Mouse (Mus musculus) frontal cortex, adult (tissue): ENCODE data around the gene Gm44973.
"Not testable (repeated sequence)": the region's sequence is repeated elsewhere in the genome, so short reads cannot be mapped to it uniquely, and the experiment has no call there.

Experiments used
- ATAC-seq: cut with Nextera tagmentation; 2 replicates; pipeline ENCODE4 v1.9.2; 2017; ENCODE audit warnings: mild to moderate bottlenecking, moderate library complexity, mixed read lengths; ENCODE audit not compliant: low TSS enrichment

The Gm44973 gene

DNA sequence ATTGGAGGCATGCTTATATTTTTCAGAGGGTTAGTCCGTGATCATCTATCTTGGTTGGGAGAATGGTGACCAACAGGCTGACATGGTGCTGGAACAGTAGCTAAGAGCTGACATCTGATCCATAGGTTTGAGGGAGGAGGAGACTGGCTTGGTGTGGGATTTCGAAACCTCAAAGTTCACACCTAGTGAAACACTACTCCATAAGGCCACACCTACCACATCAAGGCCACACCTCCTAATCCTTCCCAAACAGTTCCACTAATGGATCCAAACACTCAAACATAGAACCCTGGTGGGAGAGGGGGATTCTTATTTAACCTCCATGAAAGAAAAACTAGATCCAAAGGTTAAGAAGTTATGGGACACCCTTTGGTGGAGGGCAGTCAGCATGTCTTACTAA, 1.6 kb downstream of the Gm44973 start:
- ATAC-seq = no peak

DNA sequence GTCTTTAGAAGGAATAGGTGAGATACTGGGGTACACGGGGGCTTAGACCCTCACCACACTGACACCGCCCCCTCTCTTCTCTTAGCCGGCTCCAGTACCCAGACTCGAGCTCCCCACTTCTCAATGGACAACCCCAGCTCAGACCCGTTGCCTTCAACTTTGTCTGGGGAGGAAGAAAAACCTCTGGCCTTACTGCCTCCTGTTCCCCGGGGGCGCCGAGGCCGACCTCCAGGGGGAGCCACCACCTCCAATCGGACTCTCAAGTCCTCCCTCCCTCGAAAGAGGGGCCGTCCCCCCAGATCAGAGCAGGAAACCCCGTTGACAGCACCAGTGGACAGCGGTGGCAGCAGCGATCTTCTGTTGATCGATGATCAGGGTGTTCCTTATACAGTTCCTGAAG, 2.1 kb downstream of the Gm44973 start:
- no peak for ATAC-seq

DNA sequence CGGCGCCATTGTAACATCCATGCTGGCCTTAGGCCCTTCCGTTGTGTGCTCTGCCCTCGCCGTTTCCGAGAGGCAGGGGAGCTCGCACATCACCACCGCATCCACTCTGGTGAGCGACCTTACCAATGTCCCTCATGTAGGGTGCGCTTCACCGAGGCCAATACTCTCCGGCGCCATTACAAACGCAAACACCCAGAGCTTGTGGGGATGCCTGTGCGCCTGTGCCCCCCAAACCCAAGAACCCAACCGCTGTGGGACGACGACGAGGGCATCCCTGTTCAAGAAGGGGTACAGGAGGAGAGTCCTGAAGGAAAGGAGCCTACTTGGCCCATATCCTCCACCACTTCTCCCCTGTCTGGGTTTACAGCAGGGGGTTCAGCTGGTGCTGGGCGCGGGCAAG, 2.6 kb downstream of the Gm44973 start:
- ATAC-seq = no peak

DNA sequence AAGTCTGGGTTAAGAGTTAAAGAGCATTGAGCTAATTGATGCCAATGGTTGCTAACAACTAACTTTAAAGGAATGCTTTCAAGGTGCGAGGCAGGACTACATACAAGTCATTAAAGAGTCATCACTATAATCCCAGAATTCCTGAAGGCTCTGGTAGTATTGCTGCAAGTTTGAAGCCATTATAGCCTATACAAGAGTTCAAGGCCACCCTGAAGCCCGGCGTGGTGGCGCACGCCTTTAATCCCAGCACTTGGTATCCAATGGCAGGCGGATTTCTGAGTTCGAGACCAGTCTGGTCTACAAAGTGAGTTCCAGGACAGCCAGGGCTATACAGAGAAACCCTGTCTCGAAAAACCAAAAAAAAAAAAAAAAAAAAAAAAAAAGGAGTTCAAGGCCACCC, 4.3 kb downstream of the Gm44973 start:
- not testable (repeated sequence) for ATAC-seq

DNA sequence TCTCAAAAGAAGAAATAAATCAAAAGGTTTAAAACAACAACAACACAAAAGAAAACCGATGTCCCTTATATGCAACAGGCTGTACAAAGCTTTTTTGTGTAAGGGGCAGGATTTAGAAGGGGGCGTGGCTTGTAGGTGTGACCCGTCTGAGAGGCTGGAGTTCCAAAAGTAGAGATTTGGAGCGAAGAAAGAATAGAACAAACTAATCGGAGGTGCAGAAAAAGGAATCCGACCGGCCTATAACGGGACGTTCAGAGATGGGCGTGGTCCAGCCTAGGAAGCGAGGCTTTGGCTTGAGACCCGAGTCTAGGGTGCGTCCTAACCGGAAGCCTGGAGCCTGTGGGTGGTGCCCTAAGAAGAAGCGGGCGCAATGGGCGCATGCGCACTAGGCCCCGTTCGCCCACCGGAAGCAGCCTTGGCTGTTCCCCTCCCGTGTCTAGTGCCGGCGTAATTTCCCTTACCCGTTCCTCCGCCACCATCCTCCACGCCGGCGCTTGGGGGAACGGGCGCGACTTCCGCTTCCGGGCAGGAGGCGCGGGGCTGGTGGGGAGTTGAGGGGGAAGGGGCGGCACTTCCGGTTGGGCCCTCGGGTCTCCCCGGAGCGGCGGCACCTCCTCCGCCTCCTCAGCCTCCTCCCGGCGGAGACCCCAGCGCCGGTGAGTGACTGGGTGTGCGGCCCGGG, 4.8 kb downstream of the Gm44973 start, which contains the start of the genes Zfp865 and Ccdc106:
Zfp865 (plus strand) TSS at position 377 of the 682 bp plus-strand sequence.
Ccdc106 (plus strand) TSS at position 554 of the 682 bp plus-strand sequence.
- peak; percentile 92 for ATAC-seq

DNA sequence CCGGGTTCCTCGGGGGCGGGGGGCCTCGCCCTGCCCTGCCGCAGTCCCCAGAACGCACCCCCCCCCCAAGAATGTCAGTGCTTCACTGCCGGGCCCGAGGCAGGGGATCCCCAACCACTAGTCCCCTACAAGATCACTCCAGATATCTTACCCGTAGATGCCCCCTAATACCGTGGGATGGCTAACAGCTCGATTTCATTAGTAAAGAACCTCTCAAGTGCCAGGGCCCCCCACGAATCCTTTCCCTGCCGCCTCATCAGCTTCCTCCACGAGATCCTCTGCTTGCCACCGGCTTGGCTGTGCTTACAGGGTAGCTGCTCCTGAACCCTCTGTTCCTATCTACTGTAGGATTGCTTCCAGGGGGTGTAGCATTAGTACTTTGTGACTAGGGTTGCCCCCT, 5.4 kb downstream of the Gm44973 start:
- peak; percentile 2; the same call in 1 of the 2 replicates for ATAC-seq

DNA sequence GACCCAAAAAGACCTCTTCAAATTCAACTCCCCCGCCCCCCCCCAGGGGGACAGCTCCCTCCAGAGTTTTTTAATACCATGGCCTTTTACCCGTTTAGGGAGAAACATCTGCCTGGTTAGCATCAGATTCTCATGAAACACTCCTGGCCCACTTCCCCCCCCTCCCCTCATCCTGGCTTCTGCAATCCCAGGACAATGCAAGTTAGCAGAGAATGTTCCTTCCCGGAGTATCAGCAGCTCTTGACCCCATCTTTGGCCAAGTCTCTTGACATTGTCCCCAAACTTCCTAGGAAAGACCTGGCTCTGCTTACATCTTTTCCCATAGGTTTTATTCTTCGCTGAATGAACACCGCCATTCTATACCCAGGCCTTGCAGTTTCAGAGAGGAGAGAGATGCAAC, 5.9 kb downstream of the Gm44973 start:
- ATAC-seq = no peak

DNA sequence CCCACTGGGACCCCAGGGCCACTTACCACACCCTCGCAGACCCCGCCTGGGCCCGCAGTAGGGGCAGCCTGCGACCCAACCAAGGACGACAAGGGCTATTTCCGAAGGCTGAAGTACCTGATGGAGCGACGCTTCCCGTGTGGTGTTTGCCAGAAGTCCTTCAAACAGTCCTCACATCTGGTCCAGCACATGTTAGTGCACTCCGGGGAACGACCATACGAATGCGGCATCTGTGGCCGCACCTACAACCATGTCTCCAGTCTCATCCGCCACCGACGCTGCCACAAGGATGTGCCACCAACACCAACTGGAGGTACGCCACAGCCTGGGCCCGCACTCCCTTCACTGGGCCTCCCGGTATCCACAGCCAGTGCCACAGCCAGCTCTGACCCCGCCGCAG, 14.2 kb downstream of the Gm44973 start:
- no peak for ATAC-seq

DNA sequence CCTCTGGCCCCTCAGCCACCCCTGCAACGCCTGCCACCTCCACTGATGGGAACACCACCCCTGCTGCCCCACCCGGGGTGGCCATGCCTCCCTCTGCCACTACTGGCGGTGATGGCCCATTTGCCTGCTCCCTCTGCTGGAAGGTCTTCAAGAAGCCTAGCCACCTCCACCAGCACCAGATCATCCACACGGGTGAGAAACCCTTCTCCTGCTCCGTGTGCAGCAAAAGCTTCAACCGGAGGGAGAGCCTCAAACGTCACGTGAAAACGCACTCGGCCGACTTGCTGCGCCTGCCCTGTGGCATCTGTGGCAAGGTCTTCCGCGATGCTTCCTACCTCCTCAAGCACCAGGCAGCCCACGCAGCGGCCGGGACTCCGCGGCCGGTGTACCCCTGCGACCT, 14.7 kb downstream of the Gm44973 start:
- ATAC-seq = no peak

DNA sequence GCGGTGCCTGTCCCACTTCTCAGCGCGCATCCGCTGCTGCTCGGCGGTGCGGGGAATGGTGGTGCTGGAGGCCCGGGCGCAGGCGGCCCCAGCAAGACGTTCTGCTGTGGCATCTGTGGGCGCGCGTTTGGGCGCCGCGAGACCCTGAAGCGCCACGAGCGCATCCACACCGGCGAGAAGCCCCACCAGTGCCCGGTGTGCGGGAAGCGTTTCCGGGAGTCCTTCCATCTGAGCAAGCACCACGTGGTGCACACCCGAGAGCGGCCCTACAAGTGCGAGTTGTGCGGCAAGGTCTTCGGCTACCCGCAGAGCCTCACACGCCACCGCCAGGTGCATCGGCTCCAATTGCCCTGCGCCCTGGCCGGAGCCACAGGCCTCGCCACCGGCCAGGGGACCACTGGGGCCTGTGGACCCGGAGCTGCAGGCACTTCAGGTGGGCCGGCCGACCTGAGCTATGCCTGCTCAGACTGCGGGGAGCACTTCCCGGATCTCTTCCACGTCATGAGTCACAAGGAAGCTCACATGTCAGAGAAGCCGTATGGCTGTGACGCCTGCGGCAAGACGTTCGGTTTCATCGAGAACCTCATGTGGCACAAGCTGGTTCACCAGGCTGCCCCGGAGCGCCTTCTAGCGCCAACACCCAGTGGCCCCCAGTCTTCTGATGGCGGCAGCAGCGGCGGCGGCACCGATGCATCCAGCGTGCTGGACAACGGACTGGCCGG, 15.4 kb downstream of the Gm44973 start:
- ATAC-seq = no peak

DNA sequence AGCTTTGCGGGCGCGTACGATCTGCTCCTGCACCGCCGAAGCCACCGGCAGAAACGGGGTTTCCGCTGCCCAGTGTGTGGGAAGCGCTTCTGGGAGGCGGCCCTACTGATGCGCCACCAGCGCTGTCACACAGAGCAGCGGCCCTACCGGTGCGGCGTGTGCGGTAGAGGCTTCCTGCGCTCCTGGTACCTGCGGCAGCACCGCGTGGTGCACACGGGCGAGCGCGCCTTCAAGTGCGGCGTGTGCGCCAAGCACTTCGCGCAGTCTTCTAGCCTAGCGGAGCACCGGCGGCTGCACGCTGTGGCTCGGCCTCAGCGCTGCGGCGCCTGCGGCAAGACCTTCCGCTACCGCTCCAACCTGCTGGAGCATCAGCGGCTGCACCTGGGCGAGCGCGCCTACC, 16.2 kb downstream of the Gm44973 start:
- no peak for ATAC-seq

DNA sequence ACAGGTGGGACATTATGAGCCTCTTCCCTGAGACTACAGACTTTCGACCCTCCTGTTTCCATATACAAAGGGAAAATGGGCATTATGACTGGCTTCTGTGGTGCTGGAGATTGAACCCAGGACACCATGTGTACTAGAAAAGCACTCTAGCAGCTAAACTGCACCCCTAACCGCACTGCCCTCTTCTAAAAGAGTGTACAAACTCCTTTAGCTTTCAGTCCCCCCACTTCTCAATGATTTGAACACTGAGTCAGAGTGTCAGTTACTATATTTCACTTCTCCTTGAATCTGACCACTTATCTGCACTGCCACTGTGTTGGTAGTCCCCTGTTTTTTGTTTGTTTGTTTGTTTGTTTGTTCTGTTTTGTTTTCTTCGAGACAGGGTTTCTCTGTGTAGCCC, 18.5 kb downstream of the Gm44973 start, which contains the start of gene 4632433K11Rik:
4632433K11Rik (plus strand) TSS at position 301 of the 400 bp plus-strand sequence.
- no peak for ATAC-seq

DNA sequence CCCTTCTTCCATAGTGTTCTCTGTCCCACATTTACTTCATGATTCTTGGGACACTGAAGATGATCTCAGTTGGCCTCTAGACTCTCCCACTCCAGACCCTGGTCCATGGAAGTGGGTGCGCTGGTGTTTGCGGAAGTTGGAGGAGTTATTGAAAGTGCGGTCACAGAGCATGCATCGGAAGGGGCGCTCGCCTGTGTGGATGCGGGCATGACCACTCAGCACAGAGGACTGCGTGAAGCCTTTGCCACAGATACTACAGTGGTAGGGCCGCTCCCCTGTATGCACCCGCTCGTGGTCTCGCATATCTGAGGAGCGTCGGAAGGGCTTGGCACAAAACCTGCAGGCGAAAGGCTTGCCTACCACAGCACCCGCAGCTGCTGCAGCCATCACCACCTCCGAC, 20.3 kb downstream of the Gm44973 start:
- no peak for ATAC-seq

DNA sequence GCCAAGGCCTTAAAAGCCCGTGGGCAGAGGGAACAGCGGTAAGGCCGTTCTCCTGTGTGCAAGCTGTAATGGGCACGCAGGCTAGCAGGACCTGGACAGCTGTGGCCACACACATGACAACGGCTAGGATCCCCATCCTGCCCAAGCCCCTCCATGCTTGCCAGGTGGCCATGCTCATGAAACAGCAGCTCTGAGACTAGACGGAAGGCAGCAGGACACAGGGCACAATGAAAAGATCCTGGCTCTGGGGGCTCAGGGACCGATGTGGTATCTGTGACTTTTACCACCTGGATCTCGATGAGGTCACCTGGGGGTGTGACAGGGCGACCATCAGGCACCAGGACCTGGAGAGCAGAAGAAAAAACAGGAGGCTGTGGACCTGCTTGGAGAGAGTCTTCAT, 20.8 kb downstream of the Gm44973 start:
- ATAC-seq = no peak

DNA sequence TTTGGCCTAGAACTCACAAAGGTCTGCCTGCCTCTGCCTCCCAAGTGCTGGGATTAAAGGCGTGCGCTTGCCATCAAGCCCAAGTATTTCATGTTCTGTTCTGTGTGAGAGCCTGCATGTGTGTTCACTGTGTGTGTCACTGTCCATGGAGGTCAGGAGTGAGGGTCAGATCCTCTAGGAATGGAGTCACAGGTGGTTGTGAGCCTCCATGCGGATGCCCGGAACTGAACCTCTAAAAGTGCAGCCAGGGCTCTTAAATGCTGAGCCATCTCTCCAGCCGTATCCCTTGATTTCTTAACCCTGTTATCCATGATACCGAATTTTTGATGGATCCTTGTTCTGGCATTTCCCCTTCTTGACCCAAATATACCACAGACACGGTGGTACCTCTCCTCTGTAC, 21.7 kb downstream of the Gm44973 start:
- ATAC-seq = no peak

DNA sequence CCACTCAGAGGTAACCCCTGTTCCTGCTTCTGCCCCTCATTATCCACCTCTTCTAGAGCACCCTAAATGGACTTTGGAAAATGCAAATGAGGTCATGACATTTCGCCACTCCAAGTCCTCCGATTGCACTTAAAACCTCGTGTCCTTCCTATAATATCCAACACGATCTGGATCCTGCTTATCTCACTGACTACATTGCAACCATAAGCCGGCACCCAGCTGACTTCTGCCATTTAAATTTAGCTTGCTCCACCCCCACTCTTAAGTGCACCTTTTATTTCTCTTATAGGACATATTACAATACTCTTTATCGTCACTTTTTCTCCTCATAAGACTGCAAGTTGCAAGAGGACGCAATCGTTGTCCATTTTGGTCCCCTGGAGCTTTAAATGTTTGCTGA, 22.2 kb downstream of the Gm44973 start:
- ATAC-seq = no peak

DNA sequence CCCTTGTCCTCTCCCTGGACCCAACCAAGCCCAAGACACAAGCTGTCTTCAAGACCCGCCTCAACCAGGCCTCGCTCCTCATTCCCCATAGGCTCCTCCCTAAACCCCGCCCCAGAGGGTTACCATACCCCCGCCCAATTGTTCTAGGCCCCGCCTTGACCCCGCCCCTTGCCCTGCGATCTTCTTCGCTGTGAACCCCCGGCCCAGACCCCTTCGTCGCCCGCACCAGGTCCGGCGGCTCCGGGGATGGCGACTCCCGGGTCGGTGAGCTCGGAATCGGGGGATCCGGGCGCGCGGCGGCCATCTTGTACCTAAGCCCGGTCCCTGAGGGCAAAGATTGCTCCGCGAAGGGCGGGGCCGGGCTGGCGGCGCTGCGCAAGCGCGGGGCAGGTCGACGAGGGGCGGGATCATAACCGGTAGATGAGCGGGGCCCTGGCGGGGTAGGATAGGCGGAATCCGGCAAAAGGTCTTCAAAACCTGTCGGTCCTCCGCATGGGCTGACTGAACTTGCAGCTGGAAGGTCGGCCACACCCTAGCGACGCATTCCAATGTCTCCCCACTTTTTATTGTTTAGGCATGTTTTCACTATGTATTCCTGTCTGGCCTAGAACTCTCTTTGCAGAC, 22.9 kb downstream of the Gm44973 start, which contains the start of gene Zfp784:
Zfp784 (minus strand) TSS at position 338 of the 624 bp plus-strand sequence.
- peak; percentile 97 for ATAC-seq

DNA sequence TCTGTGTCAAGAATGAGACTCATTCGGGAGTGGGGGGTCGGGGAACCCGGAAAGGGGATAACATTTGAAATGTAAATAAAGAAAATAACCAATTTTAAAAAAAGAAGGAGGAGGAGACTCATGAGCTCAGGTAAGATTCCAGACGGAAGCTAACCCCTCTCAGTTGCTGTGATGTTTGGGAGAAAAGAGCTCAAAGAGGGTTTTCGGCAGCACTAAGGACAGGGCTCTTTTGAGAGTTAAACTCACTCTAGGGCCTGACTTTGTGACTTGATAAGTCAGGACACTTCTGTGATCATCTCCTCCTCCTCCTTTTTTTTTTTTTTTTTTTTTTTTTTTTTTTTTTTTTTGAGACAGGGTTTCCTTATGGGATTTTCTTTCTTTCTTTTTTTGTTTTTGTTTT, 23.6 kb downstream of the Gm44973 start:
- ATAC-seq = no peak

DNA sequence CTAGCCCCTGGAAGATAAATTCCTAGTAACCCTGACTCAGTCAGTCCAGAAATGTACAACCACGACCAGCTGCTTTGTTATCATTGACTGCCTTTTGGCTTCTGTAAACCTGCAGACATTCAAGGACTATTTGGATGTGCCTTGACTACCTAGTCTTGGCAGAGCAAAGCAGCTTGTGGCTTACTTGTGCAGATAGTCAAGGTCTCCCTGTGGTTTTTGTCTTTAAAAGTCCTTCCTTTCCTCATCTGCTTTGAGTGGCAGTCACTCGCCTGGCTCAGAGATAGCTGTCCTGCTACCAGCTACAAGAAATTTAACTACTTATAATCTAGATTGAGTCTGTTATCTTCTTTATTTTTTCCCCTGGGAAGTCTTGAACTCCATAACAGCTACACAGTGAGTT, 29.7 kb downstream of the Gm44973 start:
- no peak for ATAC-seq

DNA sequence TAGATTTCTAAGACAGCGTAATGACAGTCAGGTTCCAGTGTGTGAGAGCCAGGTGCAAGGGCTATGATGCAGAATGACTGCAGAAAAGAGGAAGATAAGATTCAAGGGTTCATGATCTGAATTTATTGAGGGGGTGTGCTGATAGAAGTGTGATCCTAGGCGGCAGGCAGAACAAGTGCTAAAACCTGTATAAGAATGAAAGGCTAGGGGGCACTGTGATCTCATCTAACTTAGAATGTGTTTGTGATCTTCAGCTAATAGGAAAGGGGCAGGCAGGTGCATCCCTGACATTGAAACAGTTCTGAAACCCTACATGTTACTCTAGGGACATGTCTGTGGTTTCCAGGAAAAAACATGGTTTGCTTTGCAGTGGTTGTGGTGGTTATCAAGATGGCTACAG, 30.8 kb downstream of the Gm44973 start:
- ATAC-seq = no peak

DNA sequence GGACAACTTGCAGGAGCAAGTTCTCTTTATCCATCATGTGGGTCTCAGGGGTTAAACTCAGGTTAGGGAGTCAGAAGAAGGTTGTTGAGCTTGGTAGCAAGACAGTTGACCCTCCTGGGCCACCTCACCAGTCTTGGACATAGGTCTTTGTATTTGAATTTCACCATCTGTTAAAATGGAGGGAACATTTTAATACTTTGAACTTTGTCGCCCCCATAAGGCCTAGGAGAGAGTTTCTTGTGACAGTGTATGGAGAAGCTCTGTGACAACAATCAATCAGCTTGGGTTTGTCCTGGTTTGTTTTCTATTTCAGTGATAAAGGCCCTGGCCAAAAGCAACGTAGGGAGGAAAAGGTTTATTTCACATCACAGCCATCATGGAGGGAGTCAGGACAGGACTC, 32.0 kb downstream of the Gm44973 start:
- no peak for ATAC-seq
